ENCODE assay signal across 11 mouse cellular contexts in the genomic region with DNA sequence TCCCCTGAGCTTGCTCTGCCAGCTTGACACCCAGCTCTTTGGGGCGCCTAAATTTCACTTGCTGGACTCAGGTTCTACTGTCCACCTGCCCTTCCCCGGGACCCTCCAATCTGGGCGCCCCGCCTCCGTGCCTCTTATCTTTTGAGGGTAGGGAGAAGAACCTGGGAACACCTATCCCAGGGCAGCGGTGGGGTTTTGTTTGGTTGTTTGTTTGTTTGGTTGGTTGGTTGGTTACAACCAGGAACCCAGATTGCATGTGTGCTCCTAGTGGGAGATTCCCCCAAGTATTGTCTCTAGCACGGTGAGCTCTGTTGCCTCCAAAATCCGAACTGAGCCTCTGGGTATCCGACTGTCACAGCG. TPM values are rescaled to one million over a fixed set of nuclear protein-coding genes. Genes with fewer than 3 reads are reported as not detected.
DNase-seq lines count a peak whose midpoint lies in the region; ATAC-seq and TF ChIP-seq lines count a peak whose summit lies in the region.
"Had no signal": no experiment of that assay in that cellular context is flagged by ENCODE, and none has a peak within 500 bp of the region (broad histone marks: within the 10 kb centered on the region; RNA-seq: fewer than 3 reads in every experiment).

No protein-coding gene starts in this region.

- no peak overlapping the region for H3K27ac ChIP-seq in heart, embryonic 15.5 days
- no peak overlapping the region for H3K27ac ChIP-seq in embryonic facial prominence, embryonic 10.5 days (replicated peaks)
- H3K27ac ChIP-seq in hindbrain, postnatal 0 days = no peak overlapping the region
- no peak overlapping the region for H3K27ac ChIP-seq in midbrain, embryonic 14.5 days (replicated peaks; ENCODE audit: low read depth, low read length)
- H3K27ac ChIP-seq in thymus, adult 2 months (ENCODE audit: control insufficient read depth, insufficient read depth, low read length) = no peak overlapping the region

- H3K4me3 ChIP-seq in heart, embryonic 15.5 days = peak overlapping the region; percentile 56
- peak overlapping the region; percentile 54 for H3K4me3 ChIP-seq in embryonic facial prominence, embryonic 10.5 days
- H3K4me3 ChIP-seq in hindbrain, postnatal 0 days (ENCODE audit: low read length) = peak overlapping the region; percentile 42
- H3K4me3 ChIP-seq in midbrain, embryonic 14.5 days (replicated peaks; ENCODE audit: low read depth, low read length) = peak overlapping the region; percentile 41
- H3K4me3 ChIP-seq in thymus, adult 2 months (ENCODE audit: control insufficient read depth, insufficient read depth, low read length) = no peak overlapping the region

- TF ChIP-seq CTCF in hindbrain, postnatal 0 days (IDR thresholded peaks at IDR 0.05; ENCODE audit: low read depth) = no peak
- no peak for TF ChIP-seq CTCF in thymus, adult 2 months (IDR thresholded peaks at IDR 0.05; ENCODE audit: borderline replicate concordance, control insufficient read depth, extremely low read depth, insufficient read depth, low read length, poor library complexity)

- H3K4me1 ChIP-seq in heart, embryonic 15.5 days (replicated peaks) = peaks cover 13% of the 10 kb centered on the region
- peaks cover 12% of the 10 kb centered on the region for H3K4me1 ChIP-seq in embryonic facial prominence, embryonic 10.5 days
- peaks cover 9% of the 10 kb centered on the region; the same call in 1 of the 2 replicates for H3K4me1 ChIP-seq in hindbrain, postnatal 0 days (ENCODE audit: insufficient read depth, low read length)
- peaks cover 11% of the 10 kb centered on the region for H3K4me1 ChIP-seq in midbrain, embryonic 14.5 days (ENCODE audit: control insufficient read depth, insufficient read depth, low read length)
- no peaks in the 10 kb centered on the region for H3K4me1 ChIP-seq in thymus, adult 2 months (replicated peaks; ENCODE audit: control insufficient read depth, insufficient read depth, low read length)

- peak overlapping the region; percentile 35; the same call in 1 of the 2 replicates for H3K9ac ChIP-seq in heart, embryonic 15.5 days
- H3K9ac ChIP-seq in hindbrain, postnatal 0 days (replicated peaks; ENCODE audit: low read length) = no peak overlapping the region
- peak overlapping the region; percentile 47; the same call in 1 of the 2 replicates for H3K9ac ChIP-seq in midbrain, embryonic 14.5 days (replicated peaks; ENCODE audit: low read length)

- H3K4me2 ChIP-seq in heart, embryonic 15.5 days = peak overlapping the region; percentile 95
- peak overlapping the region; percentile 71 for H3K4me2 ChIP-seq in hindbrain, postnatal 0 days (ENCODE audit: low read depth, low read length)
- peak overlapping the region; percentile 82 for H3K4me2 ChIP-seq in midbrain, embryonic 14.5 days (ENCODE audit: low read length)

- no peak for TF ChIP-seq POLR2A in thymus, adult 2 months (IDR thresholded peaks at IDR 0.05; ENCODE audit: control insufficient read depth, extremely low read depth, insufficient read depth, low read length, poor library complexity)

- no peak for DNase-seq in heart, adult 9 months (ENCODE audit: low spot score in 2 of 2)
- no peak for DNase-seq in embryonic facial prominence, embryonic 10.5 days (ENCODE audit: low spot score)
- no peak for DNase-seq in hindbrain, postnatal 0 days (ENCODE audit: low spot score)
- no peak for DNase-seq in midbrain, embryonic 14.5 days
- no peak for DNase-seq in adrenal gland, postnatal 36 days
- DNase-seq in cerebellum, postnatal 4 days (ENCODE audit: low spot score in 2 of 2) = no peak
- DNase-seq in thymus, adult 2 months = no peak

- no peak for ATAC-seq in heart, embryonic 15.5 days (replicated peaks; ENCODE audit: insufficient number of reproducible peaks, insufficient read depth, low FRiP score, low read depth)
- no peak for ATAC-seq in hindbrain, postnatal 0 days
- ATAC-seq in midbrain, embryonic 14.5 days (ENCODE audit: low FRiP score, low TSS enrichment) = no peak

- peaks cover 73% of the 10 kb centered on the region for H3K27me3 ChIP-seq in heart, embryonic 15.5 days
- H3K27me3 ChIP-seq in embryonic facial prominence, embryonic 10.5 days (replicated peaks; ENCODE audit: low read depth, poor library complexity, severe bottlenecking) = peaks cover 92% of the 10 kb centered on the region
- peaks cover 18% of the 10 kb centered on the region for H3K27me3 ChIP-seq in hindbrain, postnatal 0 days (ENCODE audit: insufficient read depth, low read length)
- H3K27me3 ChIP-seq in midbrain, embryonic 14.5 days (ENCODE audit: control insufficient read depth, insufficient read depth, low read length) = peaks cover 43% of the 10 kb centered on the region
- H3K27me3 ChIP-seq in thymus, adult 2 months (ENCODE audit: control insufficient read depth, insufficient read depth, low read length) = peaks cover 9% of the 10 kb centered on the region

- H3K9me3 ChIP-seq in heart, embryonic 15.5 days (replicated peaks) = no peaks in the 10 kb centered on the region
- no peaks in the 10 kb centered on the region for H3K9me3 ChIP-seq in embryonic facial prominence, embryonic 10.5 days
- no peaks in the 10 kb centered on the region for H3K9me3 ChIP-seq in hindbrain, postnatal 0 days (ENCODE audit: low read length)
- no peaks in the 10 kb centered on the region for H3K9me3 ChIP-seq in midbrain, embryonic 14.5 days (ENCODE audit: control insufficient read depth, low read length)

- under 1% methylated on average over 10 of the region's 10 CpGs for WGBS in heart, embryonic 15.5 days
- 1% methylated on average over 10 of the region's 10 CpGs for WGBS in embryonic facial prominence, embryonic 10.5 days
- WGBS in hindbrain, postnatal 0 days = 2% methylated on average over 10 of the region's 10 CpGs
- 3% methylated on average over 10 of the region's 10 CpGs for WGBS in midbrain, embryonic 14.5 days
- WGBS in thymus, adult 2 months = 9% methylated on average over 10 of the region's 10 CpGs

- no peaks in the 10 kb centered on the region for H3K36me3 ChIP-seq in heart, embryonic 15.5 days
- H3K36me3 ChIP-seq in embryonic facial prominence, embryonic 10.5 days (replicated peaks) = no peaks in the 10 kb centered on the region
- H3K36me3 ChIP-seq in hindbrain, postnatal 0 days (ENCODE audit: insufficient read depth, low read length) = no peaks in the 10 kb centered on the region
- H3K36me3 ChIP-seq in midbrain, embryonic 14.5 days (ENCODE audit: control insufficient read depth, insufficient read depth, low read length) = no peaks in the 10 kb centered on the region
- no peaks in the 10 kb centered on the region for H3K36me3 ChIP-seq in thymus, adult 2 months (ENCODE audit: control insufficient read depth, insufficient read depth, low read length)

RNA-seq across cellular contexts. Expression of a gene that starts 0.3 kb away (rescaled TPM):
- 2.3 and 5.7 TPM in 2 replicates for polyA plus RNA-seq in heart, embryonic 15.5 days (2015; fragmentation: Nextera tagmentation; extraction: Ambion mirVana)
- polyA plus RNA-seq in embryonic facial prominence, embryonic 10.5 days (2016; fragmentation: Nextera tagmentation; extraction: Ambion mirVana) = 0.78 and 1.2 TPM in 2 replicates
- 74.4 and 117 TPM in 2 replicates for total RNA-seq in hindbrain, postnatal 0 days (2014; rRNA removed)
- 110 and 120 TPM in 2 replicates for polyA plus RNA-seq in hindbrain, postnatal 0 days (2015; fragmentation: Nextera tagmentation; extraction: Ambion mirVana)
- polyA plus RNA-seq in midbrain, embryonic 14.5 days (2014; fragmentation: Nextera tagmentation; extraction: Ambion mirVana) = 120 and 146 TPM in 2 replicates
- 100 to 1,000 TPM; 480 to 795 TPM for total RNA-seq in adrenal gland, postnatal 36 days (2021)
- polyA plus RNA-seq in thymus, adult 2 months (2012; rRNA removed) = 1.4 and 2.1 TPM in 2 replicates
- total RNA-seq: gastrocnemius, adult 18-20 months; megakaryocyte-erythroid progenitor cell, adult 5-6 weeks had no signal
- polyA plus RNA-seq: testis, adult 2 months had no signal

Comparison
In these comparisons a context has a peak if more than half of its experiments do, and no peak if none do; other contexts are left out.
1. RNA of a gene that starts 0.3 kb away (polyA plus RNA-seq): 110 to 120 TPM in hindbrain, postnatal 0 days and 120 to 146 TPM in midbrain, embryonic 14.5 days; 2.3 to 5.7 TPM in heart, embryonic 15.5 days, 1.4 to 2.1 TPM in thymus, adult 2 months and 0.78 to 1.2 TPM in embryonic facial prominence, embryonic 10.5 days; every median in the first group is over 10 times any median in the second.
2. Peak in every context shown above with its lines, with median percentiles within 50 percentile points of each other: H3K4me2 ChIP-seq.